Mouse (Mus musculus) MEL (cell line): Measurements from ENCODE around the gene C2cd4d.

ENCODE experiments used
- ETS1 ChIP-seq: IDR thresholded peaks from 2 replicates; pipeline ENCODE4 v1.6.1; 2012; ENCODE audit warnings: low read depth, mild to moderate bottlenecking, inconsistent platforms, low read length, improper control_type of control experiment, moderate library complexity
- TCF12 ChIP-seq: IDR thresholded peaks from 2 replicates; pipeline ENCODE4 v1.6.1; 2014; ENCODE audit warnings: low read depth, mild to moderate bottlenecking, inconsistent platforms, low read length, improper control_type of control experiment, moderate library complexity
- ZMIZ1 ChIP-seq: IDR thresholded peaks from 2 replicates; pipeline ENCODE4 v1.6.1; 2012; ENCODE audit warnings: low read depth, mild to moderate bottlenecking, inconsistent platforms, low read length, improper control_type of control experiment, moderate library complexity

GRCm38 (mm10) chr3:94402451-94402850 lies 40.2 kb downstream of the C2cd4d start:
- no peak for TF ChIP-seq TCF12
- no peak for TF ChIP-seq ETS1
- no peak for TF ChIP-seq ZMIZ1
